Mouse (Mus musculus) brain, embryonic 14.5 days (tissue): ENCODE measurements around the gene Ovgp1. TPM values are rescaled to one million over a fixed set of nuclear protein-coding genes. Genes with fewer than 3 reads are reported as not detected.

Experiments used
- DNase-seq: peaks from one replicate; pipeline ENCODE4 v3.0.0-alpha.2; 2011; ENCODE audit warnings: low read depth
- CTCF ChIP-seq: fragments of 200-500 bp; IDR thresholded peaks from 2 replicates; pipeline ENCODE4 v1.5.1; 2012; ENCODE audit warnings: inconsistent platforms, mild to moderate bottlenecking, moderate library complexity, borderline replicate concordance; ENCODE audit not compliant: insufficient read depth, insufficient read length; ENCODE audit errors: extremely low read depth
- POLR2A ChIP-seq: fragments of 200-500 bp; IDR thresholded peaks from 2 replicates; pipeline ENCODE4 v1.6.1; 2012; ENCODE audit warnings: mild to moderate bottlenecking, inconsistent platforms, borderline replicate concordance; ENCODE audit not compliant: poor library complexity, insufficient read depth, insufficient read length, severe bottlenecking; ENCODE audit errors: extremely low read depth
- polyA plus RNA-seq: library from polyadenylated mRNA; depleted of rRNA; stranded (reverse); fragments of >200 nt; gene quantifications from 2 replicates; pipeline ENCODE4 v1.2.3, GENCODE M21; 2012; rRNA removed

Gene Ovgp1
- 11.6 and 13.6 TPM in 2 replicates for polyA plus RNA-seq

- no peak for DNase-seq
- TF ChIP-seq CTCF: no peak
- TF ChIP-seq POLR2A: no peak
Measured at GRCm38 (mm10) chr3:105973411-105973810, at the start of gene Ovgp1. TSS of gene Ovgp1 (plus strand) at chr3:105973711.

GRCm38 (mm10) chr3:105924616-105925015, 48.9 kb upstream of the Ovgp1 start:
- no peak for TF ChIP-seq POLR2A
- no peak for TF ChIP-seq CTCF
- no peak for DNase-seq

GRCm38 (mm10) chr3:105927561-105928194, 45.8 kb upstream of the Ovgp1 start:
- no peak for DNase-seq

GRCm38 (mm10) chr3:105928195-105928569, 45.3 kb upstream of the Ovgp1 start:
- TF ChIP-seq POLR2A: no peak
- TF ChIP-seq CTCF: no peak
- DNase-seq: no peak

More at GRCm38 (mm10) chr3:105927561-105928194, 45.8 kb upstream of the Ovgp1 start:
- TF ChIP-seq POLR2A (no peak), CTCF (no peak)

GRCm38 (mm10) chr3:105928781-105929180, 44.7 kb upstream of the Ovgp1 start:
- DNase-seq: no peak
- no peak for TF ChIP-seq POLR2A
- TF ChIP-seq CTCF: no peak

- DNase-seq: no peak
- TF ChIP-seq POLR2A: no peak
- no peak for TF ChIP-seq CTCF
Measured at GRCm38 (mm10) chr3:105929821-105930220, 43.7 kb upstream of the Ovgp1 start.

- TF ChIP-seq POLR2A (no peak), CTCF (no peak)
- no peak for DNase-seq
Measured at GRCm38 (mm10) chr3:105931095-105931494, 42.4 kb upstream of the Ovgp1 start.

GRCm38 (mm10) chr3:105932240-105933071, 41.1 kb upstream of the Ovgp1 start, which contains the start of gene I830077J02Rik:
TSS of gene I830077J02Rik (minus strand) at chr3:105932664.
- no peak for TF ChIP-seq CTCF
- no peak for TF ChIP-seq POLR2A
- no peak for DNase-seq

- DNase-seq: no peak
- no peak for TF ChIP-seq CTCF
Measured at GRCm38 (mm10) chr3:105933926-105934325, 39.6 kb upstream of the Ovgp1 start.

- TF ChIP-seq POLR2A: no peak
- no peak for TF ChIP-seq CTCF
- peak; percentile 34 for DNase-seq
Measured at GRCm38 (mm10) chr3:105935033-105935432, 38.5 kb upstream of the Ovgp1 start.

- no peak for DNase-seq
- TF ChIP-seq POLR2A (no peak), CTCF (no peak)
Measured at GRCm38 (mm10) chr3:105936111-105936510, 37.4 kb upstream of the Ovgp1 start.
